Mouse (Mus musculus): Measurements from ENCODE around the gene Sdk2.

Gene Sdk2

GRCm38 (mm10) chr11:113985826-113986416 is 80.9 kb downstream of the Sdk2 start:
- DNase-seq = no peak

- peak in 1 of 2 experiments; percentile 7 for DNase-seq
Observed at GRCm38 (mm10) chr11:113981732-113982503, 84.9 kb downstream of the Sdk2 start.

GRCm38 (mm10) chr11:113981088-113981487 is 85.8 kb downstream of the Sdk2 start:
- no peak for DNase-seq

- DNase-seq = no peak
Observed at GRCm38 (mm10) chr11:113978318-113978717, 88.5 kb downstream of the Sdk2 start.

GRCm38 (mm10) chr11:113975667-113975970 is 91.2 kb downstream of the Sdk2 start:
- no peak for DNase-seq

- no peak for DNase-seq
Observed at GRCm38 (mm10) chr11:113974876-113975666, 91.8 kb downstream of the Sdk2 start.

GRCm38 (mm10) chr11:113972517-113972872 is 94.4 kb downstream of the Sdk2 start:
- peak; percentile 39 to 40 for DNase-seq

GRCm38 (mm10) chr11:113971609-113972516 is 95.0 kb downstream of the Sdk2 start:
- DNase-seq = no peak

- DNase-seq = no peak
Observed at GRCm38 (mm10) chr11:113970026-113970425, 96.8 kb downstream of the Sdk2 start.

GRCm38 (mm10) chr11:113965214-113965613 is 101.6 kb downstream of the Sdk2 start:
- DNase-seq = no peak

- DNase-seq = no peak
Observed at GRCm38 (mm10) chr11:113962751-113963150, 104.1 kb downstream of the Sdk2 start.

GRCm38 (mm10) chr11:113951616-113951988 is 115.2 kb downstream of the Sdk2 start:
- no peak for DNase-seq

- no peak for DNase-seq
Observed at GRCm38 (mm10) chr11:113950904-113951615, 115.8 kb downstream of the Sdk2 start.

GRCm38 (mm10) chr11:113948676-113949075 is 118.2 kb downstream of the Sdk2 start:
- DNase-seq = no peak

GRCm38 (mm10) chr11:113942101-113942735 is 124.6 kb downstream of the Sdk2 start:
- DNase-seq = no peak

GRCm38 (mm10) chr11:113933678-113934077 is 133.2 kb downstream of the Sdk2 start:
- no peak for DNase-seq

GRCm38 (mm10) chr11:113932909-113933308 is 133.9 kb downstream of the Sdk2 start:
- no peak for DNase-seq

- DNase-seq = no peak
Observed at GRCm38 (mm10) chr11:113931701-113932100, 135.1 kb downstream of the Sdk2 start.

GRCm38 (mm10) chr11:113930112-113930511 is 136.7 kb downstream of the Sdk2 start:
- no peak for DNase-seq

- no peak for DNase-seq
Observed at GRCm38 (mm10) chr11:113928831-113929230, 138.0 kb downstream of the Sdk2 start.

- no peak for DNase-seq
Observed at GRCm38 (mm10) chr11:113928291-113928690, 138.6 kb downstream of the Sdk2 start.

GRCm38 (mm10) chr11:113927826-113928225 is 139.0 kb downstream of the Sdk2 start:
- no peak for DNase-seq

Measured in kidney, postnatal 25 days (tissue).